Mouse (Mus musculus) liver, postnatal 0 days (tissue): ENCODE measurements around the gene Gpc5. TPM values are rescaled to one million over a fixed set of nuclear protein-coding genes. Genes with fewer than 3 reads are reported as not detected.
"Not testable (repeated sequence)": the region's sequence is repeated elsewhere in the genome, so short reads cannot be mapped to it uniquely, and the experiment has no call there.

Source experiments
- ATAC-seq: fragments of 200-750 bp; cut with Nextera tagmentation; 2 replicates; pipeline ENCODE4 v1.8.0; 2017; ENCODE audit warnings: mild to moderate bottlenecking, moderate library complexity
- DNase-seq: peaks from one replicate; pipeline ENCODE4 v3.0.0-alpha.2; 2016
- H3K27ac ChIP-seq: fragments of 300-500 bp; sonication (generic); 2 replicates; pipeline ENCODE4 v1.5.1; 2014; ENCODE audit warnings: antibody characterized with exemption, moderate library complexity, mild to moderate bottlenecking, low read depth
- H3K27me3 ChIP-seq: fragments of 300-500 bp; sonication (generic); 2 replicates; pipeline ENCODE4 v1.6.1; 2014; ENCODE audit warnings: low read length, control low read depth, mixed read lengths; ENCODE audit not compliant: insufficient read depth
- H3K36me3 ChIP-seq: fragments of 300-500 bp; sonication (generic); replicated peaks from 2 replicates; pipeline ENCODE4 v1.6.1; 2014; ENCODE audit warnings: mild to moderate bottlenecking, control low read depth, low read length, moderate library complexity, mixed read lengths; ENCODE audit not compliant: insufficient read depth
- H3K4me1 ChIP-seq: fragments of 300-500 bp; sonication (generic); 2 replicates; pipeline ENCODE4 v1.6.1; 2014; ENCODE audit warnings: antibody characterized with exemption, mild to moderate bottlenecking, control low read depth; ENCODE audit not compliant: insufficient read depth
- H3K4me2 ChIP-seq: fragments of 300-500 bp; sonication (generic); 2 replicates; pipeline ENCODE4 v1.6.1; 2014; ENCODE audit warnings: low read depth, mild to moderate bottlenecking, low read length, moderate library complexity, mixed read lengths
- H3K4me3 ChIP-seq: fragments of 300-500 bp; sonication (generic); 2 replicates; pipeline ENCODE4 v1.5.1; 2014; ENCODE audit warnings: low read depth, low read length
- H3K9ac ChIP-seq: fragments of 300-500 bp; sonication (generic); replicated peaks from 2 replicates; pipeline ENCODE4 v1.6.1; 2014; ENCODE audit warnings: mild to moderate bottlenecking, moderate library complexity
- H3K9me3 ChIP-seq: fragments of 300-500 bp; sonication (generic); 2 replicates; pipeline ENCODE4 v1.6.1; 2016; ENCODE audit warnings: mild to moderate bottlenecking, control low read depth, low read length, mixed read lengths
- CTCF ChIP-seq: sonication (generic); IDR thresholded peaks from 2 replicates; pipeline ENCODE4 v1.5.1; 2016; ENCODE audit warnings: antibody characterized with exemption, low read depth
- EP300 ChIP-seq: IDR thresholded peaks from 2 replicates; pipeline ENCODE4 v1.6.1; 2016; ENCODE audit warnings: antibody characterized with exemption, low read depth, mild to moderate bottlenecking
- WGBS: fragments of 180-500 bp; shearing (Covaris S2); extraction: QIAGEN DNeasy Blood & Tissue Kit; methylation state at CpG from one replicate; pipeline ENCODE4 v1.1.7; 2014; ENCODE audit not compliant: insufficient replicate concordance; 5-methylcytosine and 5-hydroxymethylcytosine counted together
- polyA plus RNA-seq: library from polyadenylated mRNA; unstranded; fragments of >200 nt; fragmentation: Nextera tagmentation; extraction: Ambion mirVana; gene quantifications from 2 replicates; pipeline ENCODE4 v1.2.1, GENCODE M21; 2015

Gene Gpc5
- polyA plus RNA-seq, 1 experiment from 2014 or later = not detected

DNA sequence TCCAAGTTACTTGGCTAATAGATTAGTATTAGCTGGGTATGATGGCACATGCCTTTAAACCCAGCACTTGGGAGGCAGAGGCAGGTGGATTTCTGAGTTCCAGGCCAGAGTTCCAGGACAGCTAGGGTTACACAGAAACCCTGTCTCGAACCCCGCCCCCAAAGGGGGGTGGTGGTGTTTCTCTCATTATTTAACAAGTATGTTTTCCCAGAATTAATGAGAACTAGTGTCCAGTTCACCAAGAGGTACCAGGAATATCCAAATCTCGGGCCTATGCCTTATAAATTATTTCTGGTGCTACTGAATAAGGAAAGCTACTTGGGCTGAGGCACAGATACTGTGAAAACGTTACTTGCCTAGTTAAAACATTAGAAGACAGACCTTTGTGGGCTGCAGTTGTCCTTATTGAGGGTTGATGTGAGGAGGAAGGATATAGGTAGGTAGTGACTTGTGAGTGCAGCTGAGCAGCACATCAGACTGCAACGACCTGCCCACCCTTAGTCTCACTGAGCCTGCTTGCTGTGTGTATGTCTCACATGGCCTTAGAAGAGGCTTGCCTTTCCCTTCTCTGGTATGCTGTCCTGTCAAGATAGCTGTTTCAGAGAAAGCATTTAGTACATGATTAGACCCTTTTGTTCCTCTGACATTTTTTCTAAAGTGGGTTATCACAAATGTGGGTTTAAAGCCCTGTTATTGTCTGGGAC lies 43.0 kb upstream of the Gpc5 start:
- Histone ChIP-seq H3K9ac (no peak overlapping the region), H3K4me1 (peaks cover 4% of the 10 kb centered on the region; the same call in 1 of the 2 replicates), H3K4me2 (no peak overlapping the region), H3K9me3 (no peaks in the 10 kb centered on the region), H3K27ac (no peak overlapping the region), H3K27me3 (no peaks in the 10 kb centered on the region), H3K4me3 (no peak overlapping the region), H3K36me3 (peaks cover 35% of the 10 kb centered on the region)
- TF ChIP-seq EP300 = no peak
- TF ChIP-seq CTCF = no peak
- DNase-seq (no peak), ATAC-seq (peak; percentile 20; the same call in 1 of the 2 replicates)
- WGBS = 42% methylated on average over 5 of the region's 5 CpGs

DNA sequence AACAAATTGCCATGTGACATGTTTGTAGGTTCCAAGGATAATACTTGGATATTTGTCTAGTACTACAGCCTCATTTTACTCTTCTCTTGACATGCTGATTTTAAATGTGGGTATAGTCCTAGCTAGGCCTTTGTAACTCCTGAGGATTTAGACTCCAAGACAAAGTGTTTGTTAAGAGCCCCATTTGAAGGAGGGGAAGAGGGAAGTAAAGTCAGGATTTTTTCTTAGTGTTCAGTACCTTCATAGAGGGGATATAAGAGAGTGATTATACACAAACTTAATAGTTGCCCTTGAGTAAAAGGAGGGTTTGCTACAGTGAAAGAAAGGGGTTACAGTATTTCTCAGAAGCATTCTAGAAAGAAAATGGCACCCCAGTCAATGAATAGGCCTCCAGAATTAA lies 42.2 kb upstream of the Gpc5 start:
- Histone ChIP-seq H3K27me3 (no peaks in the 10 kb centered on the region), H3K9me3 (no peaks in the 10 kb centered on the region), H3K4me2 (no peak overlapping the region), H3K4me1 (no peaks in the 10 kb centered on the region), H3K36me3 (peaks cover 27% of the 10 kb centered on the region), H3K4me3 (no peak overlapping the region), H3K9ac (no peak overlapping the region), H3K27ac (no peak overlapping the region)
- TF ChIP-seq CTCF = no peak
- TF ChIP-seq EP300 = no peak
- DNase-seq (no peak), ATAC-seq (no peak)

DNA sequence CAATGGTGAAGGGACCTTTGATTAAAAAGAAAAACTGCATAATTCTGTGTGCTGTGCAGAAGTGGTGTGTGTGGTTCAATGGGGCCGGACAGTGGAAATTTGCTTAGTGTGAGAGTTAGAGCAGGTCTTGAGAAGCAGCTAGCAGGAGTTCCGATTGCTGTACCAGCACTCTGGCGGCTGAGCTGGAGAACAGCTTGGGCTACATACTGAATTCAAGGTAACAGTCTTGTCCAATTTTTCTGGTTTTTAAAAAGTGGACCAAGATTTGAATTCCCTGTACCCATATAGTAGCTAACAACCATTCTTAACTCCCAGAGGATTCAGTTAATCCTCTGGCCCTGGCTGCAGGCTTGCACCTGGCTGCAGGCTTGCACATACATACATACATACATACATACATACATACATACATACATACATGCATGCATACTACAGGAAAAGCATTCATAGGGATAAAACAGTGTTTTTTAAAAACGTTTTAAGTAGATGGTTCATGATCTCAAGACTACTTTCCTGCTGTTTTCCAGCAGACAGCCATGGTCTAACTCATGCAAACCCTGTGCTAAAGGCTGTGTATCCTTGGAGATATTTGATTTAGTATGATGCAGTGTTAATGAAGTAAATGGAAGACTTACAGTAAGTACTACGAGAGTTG lies 40.8 kb upstream of the Gpc5 start:
- no peak overlapping the region for H3K27ac ChIP-seq
- H3K9ac ChIP-seq = no peak overlapping the region
- DNase-seq (no peak), ATAC-seq (no peak)
- no peaks in the 10 kb centered on the region for H3K4me1 ChIP-seq
- 66% methylated on average over 5 of the region's 5 CpGs for WGBS
- no peaks in the 10 kb centered on the region for H3K27me3 ChIP-seq
- no peak overlapping the region for H3K4me2 ChIP-seq
- H3K4me3 ChIP-seq = no peak overlapping the region
- TF ChIP-seq EP300 (no peak), CTCF (no peak)
- H3K36me3 ChIP-seq = peaks cover 13% of the 10 kb centered on the region
- no peaks in the 10 kb centered on the region for H3K9me3 ChIP-seq

DNA sequence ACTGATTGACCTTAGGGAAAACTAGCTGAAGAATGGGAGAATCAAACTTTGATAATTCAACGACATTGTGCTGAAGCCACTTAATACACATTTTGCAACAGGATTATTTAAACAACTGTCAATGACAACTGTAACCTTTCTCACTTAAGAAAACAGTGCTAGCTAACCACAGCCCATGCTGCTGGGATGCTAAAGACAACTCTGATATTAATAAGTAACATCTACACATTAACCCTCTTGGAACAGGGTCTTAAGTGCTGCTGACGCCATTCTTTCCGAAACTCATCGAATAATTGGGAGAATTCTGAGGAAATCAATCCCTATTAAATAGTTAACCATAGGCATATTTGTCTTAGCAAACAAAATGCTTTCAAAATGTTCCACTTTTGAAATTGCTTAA lies 39.6 kb upstream of the Gpc5 start:
- Histone ChIP-seq H3K4me3 (no peak overlapping the region), H3K27ac (no peak overlapping the region), H3K27me3 (no peaks in the 10 kb centered on the region), H3K9me3 (no peaks in the 10 kb centered on the region), H3K4me2 (peak overlapping the region; percentile 22), H3K9ac (no peak overlapping the region), H3K36me3 (peaks cover 4% of the 10 kb centered on the region; the same call in 1 of the 2 replicates), H3K4me1 (no peaks in the 10 kb centered on the region)
- 49% methylated on average over 4 of the region's 4 CpGs for WGBS
- DNase-seq (no peak), ATAC-seq (peak; percentile 16; the same call in 1 of the 2 replicates)
- TF ChIP-seq CTCF (no peak), EP300 (no peak)

- Histone ChIP-seq H3K36me3 (no peaks in the 10 kb centered on the region), H3K4me3 (no peak overlapping the region), H3K4me2 (no peak overlapping the region), H3K9me3 (no peaks in the 10 kb centered on the region), H3K4me1 (no peaks in the 10 kb centered on the region), H3K9ac (no peak overlapping the region), H3K27ac (no peak overlapping the region), H3K27me3 (no peaks in the 10 kb centered on the region)
- ATAC-seq = no peak
- 50% methylated on average over 4 of the region's 4 CpGs for WGBS
- TF ChIP-seq CTCF = no peak
- no peak for DNase-seq
Observed at GRCm38 (mm10) chr14:115054252-115054651, 37.8 kb upstream of the Gpc5 start.

DNA sequence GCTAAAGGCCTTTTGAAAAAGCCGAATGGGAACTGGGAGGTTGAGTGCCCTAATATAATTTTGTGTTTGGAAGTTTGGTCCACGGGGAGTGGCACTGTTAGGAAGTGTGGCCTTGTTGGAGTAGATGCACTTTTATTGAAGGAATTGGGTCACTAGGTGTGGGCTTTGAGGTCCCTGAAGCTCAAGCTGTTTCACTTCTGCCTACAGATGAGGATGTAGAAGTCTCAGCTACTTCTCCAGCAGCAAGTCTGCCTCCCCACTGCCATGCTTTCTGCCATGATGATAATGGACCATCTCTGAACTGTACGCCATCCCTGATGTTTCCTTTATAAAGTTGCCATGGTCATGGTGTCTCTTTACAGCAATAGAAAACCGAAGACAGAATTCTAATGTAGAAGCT lies 34.5 kb upstream of the Gpc5 start:
- no peak overlapping the region for H3K4me2 ChIP-seq
- H3K4me1 ChIP-seq = no peaks in the 10 kb centered on the region
- ATAC-seq (no peak), DNase-seq (no peak)
- no peaks in the 10 kb centered on the region for H3K27me3 ChIP-seq
- H3K4me3 ChIP-seq = no peak overlapping the region
- WGBS = 77% methylated on average over 4 of the region's 4 CpGs
- no peak overlapping the region for H3K9ac ChIP-seq
- H3K9me3 ChIP-seq = no peaks in the 10 kb centered on the region
- TF ChIP-seq CTCF = no peak
- TF ChIP-seq EP300 = no peak
- H3K27ac ChIP-seq = no peak overlapping the region
- no peaks in the 10 kb centered on the region for H3K36me3 ChIP-seq

- not testable (repeated sequence) for H3K4me1 ChIP-seq, ATAC-seq
- WGBS = 61% methylated on average over 2 of the region's 2 CpGs
Observed at GRCm38 (mm10) chr14:115066164-115066563, 25.9 kb upstream of the Gpc5 start.

More at GRCm38 (mm10) chr14:115066164-115066563, 25.9 kb upstream of the Gpc5 start:
- H3K27ac ChIP-seq, H3K36me3 ChIP-seq, H3K4me3 ChIP-seq, H3K4me2 ChIP-seq, H3K9me3 ChIP-seq, H3K27me3 ChIP-seq, H3K9ac ChIP-seq, DNase-seq: not testable (repeated sequence)
